Comparison of ENCODE assay signal across 9 mouse cellular contexts in genomic region chr17:47386649-47387048, GRCm38 (mm10). TPM values are rescaled to one million over a fixed set of nuclear protein-coding genes. Genes with fewer than 3 reads are reported as not detected.
DNase-seq lines count a peak whose midpoint lies in the region; ATAC-seq and TF ChIP-seq lines count a peak whose summit lies in the region.
"Had no signal": no experiment of that assay in that cellular context is flagged by ENCODE, and none has a peak within 500 bp of the region (broad histone marks: within the 10 kb centered on the region; RNA-seq: fewer than 3 reads in every experiment).

No protein-coding gene starts in this region.

- no peaks in the 10 kb centered on the region for H3K79me3 ChIP-seq in C2C12 (ENCODE audit: low read depth)

- no peaks in the 10 kb centered on the region for H3K4me1 ChIP-seq in hindbrain, embryonic 11.5 days (replicated peaks; ENCODE audit: control insufficient read depth, insufficient read depth, low read length)
- H3K4me1 ChIP-seq in hindbrain, embryonic 14.5 days (replicated peaks; ENCODE audit: control insufficient read depth, insufficient read depth, low read length): no peaks in the 10 kb centered on the region
- no peaks in the 10 kb centered on the region for H3K4me1 ChIP-seq in thymus, adult 2 months (replicated peaks; ENCODE audit: control insufficient read depth, insufficient read depth, low read length)

- TF ChIP-seq CTCF in C2C12 (IDR thresholded peaks at IDR 0.05; ENCODE audit: control insufficient read depth, insufficient read depth, insufficient read length): peak; percentile 27
- peak; percentile 75; the same call in 1 of the 2 replicates for TF ChIP-seq CTCF in thymus, adult 2 months (IDR thresholded peaks at IDR 0.05; ENCODE audit: borderline replicate concordance, control insufficient read depth, extremely low read depth, insufficient read depth, low read length, poor library complexity)

- no peaks in the 10 kb centered on the region for H3K27me3 ChIP-seq in hindbrain, embryonic 11.5 days (ENCODE audit: control insufficient read depth, insufficient read depth, low read length)
- no peaks in the 10 kb centered on the region for H3K27me3 ChIP-seq in hindbrain, embryonic 14.5 days (ENCODE audit: control insufficient read depth, insufficient read depth, low read length)
- no peaks in the 10 kb centered on the region for H3K27me3 ChIP-seq in C2C12 (ENCODE audit: control insufficient read depth, insufficient read depth, insufficient read length)
- no peaks in the 10 kb centered on the region for H3K27me3 ChIP-seq in thymus, adult 2 months (ENCODE audit: control insufficient read depth, insufficient read depth, low read length)

- H3ac ChIP-seq in C2C12 (ENCODE audit: control insufficient read depth, insufficient read length, low read depth): no peak overlapping the region

- no peak overlapping the region for H3K4me2 ChIP-seq in hindbrain, embryonic 11.5 days (replicated peaks; ENCODE audit: low read depth, low read length)
- no peak overlapping the region for H3K4me2 ChIP-seq in hindbrain, embryonic 14.5 days (replicated peaks)
- H3K4me2 ChIP-seq: midbrain, embryonic 12.5 days had no signal

- H3K27ac ChIP-seq in hindbrain, embryonic 11.5 days (ENCODE audit: low read depth, low read length): no peak overlapping the region
- H3K27ac ChIP-seq in hindbrain, embryonic 14.5 days: no peak overlapping the region
- H3K27ac ChIP-seq in thymus, adult 2 months (ENCODE audit: control insufficient read depth, insufficient read depth, low read length): no peak overlapping the region
- H3K27ac ChIP-seq: midbrain, embryonic 12.5 days had no signal

- 68% methylated on average over 4 of the region's 4 CpGs for WGBS in hindbrain, embryonic 11.5 days
- WGBS in hindbrain, embryonic 14.5 days: 74% methylated on average over 4 of the region's 4 CpGs
- WGBS in thymus, adult 2 months: 62% methylated on average over 4 of the region's 4 CpGs

- H3K4me3 ChIP-seq in hindbrain, embryonic 11.5 days (ENCODE audit: low read depth, low read length): no peak overlapping the region
- H3K4me3 ChIP-seq in hindbrain, embryonic 14.5 days (replicated peaks; ENCODE audit: low read length): no peak overlapping the region
- H3K4me3 ChIP-seq in C2C12 (ENCODE audit: insufficient read depth, poor library complexity, severe bottlenecking): no peak overlapping the region
- H3K4me3 ChIP-seq in thymus, adult 2 months (ENCODE audit: control insufficient read depth, insufficient read depth, low read length): no peak overlapping the region
- H3K4me3 ChIP-seq: erythroblast, embryonic 14.5 days; midbrain, embryonic 12.5 days had no signal

- no peak for ATAC-seq in hindbrain, embryonic 11.5 days (ENCODE audit: low FRiP score)
- ATAC-seq in hindbrain, embryonic 14.5 days (ENCODE audit: low FRiP score): no peak
- ATAC-seq in megakaryocyte, adult 5-6 weeks (ENCODE audit: poor library complexity, severe bottlenecking): peak; percentile 68

- no peak overlapping the region for H3K9ac ChIP-seq in hindbrain, embryonic 11.5 days (ENCODE audit: low read depth, low read length)
- no peak overlapping the region for H3K9ac ChIP-seq in hindbrain, embryonic 14.5 days
- H3K9ac ChIP-seq: midbrain, embryonic 12.5 days had no signal

- no peaks in the 10 kb centered on the region for H3K9me3 ChIP-seq in hindbrain, embryonic 11.5 days (ENCODE audit: control insufficient read depth, low read length)
- peaks cover 4% of the 10 kb centered on the region; the same call in 1 of the 2 replicates for H3K9me3 ChIP-seq in hindbrain, embryonic 14.5 days (ENCODE audit: control insufficient read depth, low read length)
- H3K9me3 ChIP-seq: midbrain, embryonic 12.5 days had no signal

- no peak for TF ChIP-seq POLR2A in thymus, adult 2 months (IDR thresholded peaks at IDR 0.05; ENCODE audit: control insufficient read depth, extremely low read depth, insufficient read depth, low read length, poor library complexity)

- no peaks in the 10 kb centered on the region for H3K79me2 ChIP-seq in C2C12 (ENCODE audit: control insufficient read depth, insufficient read depth)

- intact Hi-C loops in heart, postnatal 36 days (cut with DNase I): no loop called here

- DNase-seq in hindbrain, embryonic 11.5 days (ENCODE audit: low spot score): peak; percentile 59
- DNase-seq in hindbrain, embryonic 14.5 days (ENCODE audit: low spot score): no peak
- peak; percentile 40 for DNase-seq in MN1 (ENCODE audit: low spot score)
- peak; percentile 26 to 49 for DNase-seq in heart, postnatal 36 days
- peak; percentile 76 for DNase-seq in thymus, adult 2 months

- no peaks in the 10 kb centered on the region for H3K36me3 ChIP-seq in hindbrain, embryonic 11.5 days (ENCODE audit: control insufficient read depth, insufficient read depth, low read length)
- no peaks in the 10 kb centered on the region; the same call in 1 of the 2 replicates for H3K36me3 ChIP-seq in hindbrain, embryonic 14.5 days (replicated peaks; ENCODE audit: control insufficient read depth, insufficient read depth)
- no peaks in the 10 kb centered on the region for H3K36me3 ChIP-seq in C2C12 (ENCODE audit: control insufficient read depth, insufficient read depth)
- no peaks in the 10 kb centered on the region for H3K36me3 ChIP-seq in thymus, adult 2 months (ENCODE audit: control insufficient read depth, insufficient read depth, low read length)

TF ChIP-seq in C2C12, 6 proteins besides CTCF, POLR2A, EP300 and RAD21:
- TF ChIP-seq CEBPB (IDR thresholded peaks at IDR 0.05; ENCODE audit: low read depth): no peak

RNA-seq across cellular contexts. Expression of gene Guca1b, which starts 1.5 kb away (rescaled TPM):
- 0.31 and 0.35 TPM in 2 replicates for polyA plus RNA-seq in hindbrain, embryonic 11.5 days (2014; fragmentation: Nextera tagmentation; extraction: Ambion mirVana)
- 0.25 and 0.46 TPM in 2 replicates for polyA plus RNA-seq in hindbrain, embryonic 14.5 days (2014; fragmentation: Nextera tagmentation; extraction: Ambion mirVana)
- 0.11 TPM for polyA plus RNA-seq in C2C12 (2012; fragmentation: generic; extraction: Trizol)
- total RNA-seq in heart, postnatal 36 days (2021): under 1 TPM; 0.25 to 0.33 TPM
- 1.0 and 1.5 TPM in 2 replicates for total RNA-seq in megakaryocyte, adult 5-6 weeks (2015)
- total RNA-seq in megakaryocyte, adult 5-6 weeks (2017): 0.15 and 0.61 TPM in 2 replicates
- polyA plus RNA-seq in thymus, adult 2 months (2012; rRNA removed): 1.6 and 3.1 TPM in 2 replicates
- polyA plus RNA-seq: erythroblast, embryonic 14.5 days had no signal

RNA-seq across cellular contexts. Expression of gene Guca1a, which starts 13.7 kb away (rescaled TPM):
- polyA plus RNA-seq in hindbrain, embryonic 11.5 days (2014; fragmentation: Nextera tagmentation; extraction: Ambion mirVana): 1.2 and 1.3 TPM in 2 replicates
- polyA plus RNA-seq in hindbrain, embryonic 14.5 days (2014; fragmentation: Nextera tagmentation; extraction: Ambion mirVana): 0.31 and 0.40 TPM in 2 replicates
- polyA plus RNA-seq in C2C12 (2012; fragmentation: generic; extraction: Trizol): 0.48 TPM
- total RNA-seq in heart, postnatal 36 days (2021): not detected
- total RNA-seq in megakaryocyte, adult 5-6 weeks (2015): 6.3 and 7.0 TPM in 2 replicates
- 1.3 and 1.4 TPM in 2 replicates for total RNA-seq in megakaryocyte, adult 5-6 weeks (2017)
- polyA plus RNA-seq in thymus, adult 2 months (2012; rRNA removed): 0.41 and 1.2 TPM in 2 replicates
- polyA plus RNA-seq: erythroblast, embryonic 14.5 days had no signal

RNA-seq across cellular contexts. Expression of gene Mrps10, which starts 18.0 kb away (rescaled TPM):
- 71.5 and 73.6 TPM in 2 replicates for polyA plus RNA-seq in hindbrain, embryonic 11.5 days (2014; fragmentation: Nextera tagmentation; extraction: Ambion mirVana)
- 61.7 and 72.3 TPM in 2 replicates for polyA plus RNA-seq in hindbrain, embryonic 14.5 days (2014; fragmentation: Nextera tagmentation; extraction: Ambion mirVana)
- polyA plus RNA-seq in C2C12 (2012; fragmentation: generic; extraction: Trizol): 88.2 TPM
- 10 to 100 TPM; 19.9 to 23.9 TPM for total RNA-seq in heart, postnatal 36 days (2021)
- 30.9 and 34.0 TPM in 2 replicates for total RNA-seq in megakaryocyte, adult 5-6 weeks (2015)
- total RNA-seq in megakaryocyte, adult 5-6 weeks (2017): 21.7 and 23.9 TPM in 2 replicates
- 21.2 and 21.9 TPM in 2 replicates for polyA plus RNA-seq in thymus, adult 2 months (2012; rRNA removed)

RNA-seq across cellular contexts. Expression of gene AI661453, which starts 49.8 kb away (rescaled TPM):
- polyA plus RNA-seq in hindbrain, embryonic 11.5 days (2014; fragmentation: Nextera tagmentation; extraction: Ambion mirVana): 0.40 and 0.49 TPM in 2 replicates
- polyA plus RNA-seq in hindbrain, embryonic 14.5 days (2014; fragmentation: Nextera tagmentation; extraction: Ambion mirVana): 0.23 and 0.31 TPM in 2 replicates
- polyA plus RNA-seq in C2C12 (2012; fragmentation: generic; extraction: Trizol): 0.13 TPM
- 1 to 10 TPM; 1.6 to 1.8 TPM for total RNA-seq in heart, postnatal 36 days (2021)
- total RNA-seq in megakaryocyte, adult 5-6 weeks (2015): 0.25 and 0.38 TPM in 2 replicates
- 0.16 TPM in 1 of 2 replicates, not detected in the other for total RNA-seq in megakaryocyte, adult 5-6 weeks (2017)
- 1.0 and 1.6 TPM in 2 replicates for polyA plus RNA-seq in thymus, adult 2 months (2012; rRNA removed)
- polyA plus RNA-seq: erythroblast, embryonic 14.5 days had no signal

RNA-seq across cellular contexts. Expression of gene 1700001C19Rik, which starts 50.5 kb away (rescaled TPM):
- polyA plus RNA-seq in hindbrain, embryonic 11.5 days (2014; fragmentation: Nextera tagmentation; extraction: Ambion mirVana): 0.42 and 0.68 TPM in 2 replicates
- polyA plus RNA-seq in hindbrain, embryonic 14.5 days (2014; fragmentation: Nextera tagmentation; extraction: Ambion mirVana): 0.37 and 0.47 TPM in 2 replicates
- not detected for polyA plus RNA-seq in C2C12 (2012; fragmentation: generic; extraction: Trizol)
- not detected for total RNA-seq in heart, postnatal 36 days (2021)
- not detected in 2 replicates for total RNA-seq in megakaryocyte, adult 5-6 weeks (2015)
- not detected in 2 replicates for total RNA-seq in megakaryocyte, adult 5-6 weeks (2017)
- polyA plus RNA-seq in thymus, adult 2 months (2012; rRNA removed): 0.11 and 0.26 TPM in 2 replicates
- polyA plus RNA-seq: erythroblast, embryonic 14.5 days had no signal
